Mouse (Mus musculus): Measurements from ENCODE around the gene Rab5b. TPM values are rescaled to one million over a fixed set of nuclear protein-coding genes. Genes with fewer than 3 reads are reported as not detected.
"Not testable (repeated sequence)": the region's sequence is repeated elsewhere in the genome, so short reads cannot be mapped to it uniquely, and the experiment has no call there.

The Rab5b gene
- polyA plus RNA-seq, 1 experiment from 2014 or later = 51.3 TPM

DNA sequence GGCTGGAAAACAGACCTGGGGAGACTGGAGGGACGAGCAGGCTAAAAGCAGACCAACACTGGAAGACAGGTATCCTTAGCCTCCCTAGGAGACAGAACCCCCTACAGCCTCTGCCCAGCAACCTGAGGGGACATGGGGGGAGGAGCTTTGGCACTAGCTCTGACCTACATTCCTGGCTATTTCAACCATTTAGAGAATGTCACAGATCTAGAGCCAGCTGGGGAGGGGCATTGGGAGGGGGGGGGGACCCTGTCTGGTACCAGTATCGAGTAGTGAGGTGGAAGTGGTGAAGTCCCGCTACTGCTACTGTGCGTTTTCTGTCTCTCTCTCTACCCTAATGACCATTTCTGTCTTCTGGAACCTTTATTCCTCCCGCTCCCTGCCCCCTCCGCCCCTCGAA is 54.2 kb downstream of the Rab5b start:
- no peak for ATAC-seq (replicated peaks; ENCODE audit: insufficient number of reproducible peaks, low FRiP score, low TSS enrichment)
- 58% methylated on average over 7 of the region's 7 CpGs for WGBS (ENCODE audit: insufficient replicate concordance)
- no peaks in the 10 kb centered on the region; the same call in 1 of the 2 replicates for H3K27me3 ChIP-seq (ENCODE audit: control insufficient read depth, insufficient read depth, low read length)
- H3K36me3 ChIP-seq (ENCODE audit: control insufficient read depth, insufficient read depth, low read length) = 0 out of 2 replicates have a peak, but pooled peaks cover 4% of the 10 kb centered on the region
- H3K4me3 ChIP-seq (ENCODE audit: low read depth, low read length) = no peak overlapping the region
- H3K9me3 ChIP-seq (replicated peaks; ENCODE audit: control insufficient read depth, low read length) = no peaks in the 10 kb centered on the region
- H3K4me1 ChIP-seq (ENCODE audit: control insufficient read depth, insufficient read depth, low read length) = peaks cover 18% of the 10 kb centered on the region
- H3K27ac ChIP-seq (ENCODE audit: low read depth, low read length) = no peak overlapping the region
- no peak overlapping the region for H3K9ac ChIP-seq (ENCODE audit: low read depth, low read length)
- H3K4me2 ChIP-seq = no peak overlapping the region

DNA sequence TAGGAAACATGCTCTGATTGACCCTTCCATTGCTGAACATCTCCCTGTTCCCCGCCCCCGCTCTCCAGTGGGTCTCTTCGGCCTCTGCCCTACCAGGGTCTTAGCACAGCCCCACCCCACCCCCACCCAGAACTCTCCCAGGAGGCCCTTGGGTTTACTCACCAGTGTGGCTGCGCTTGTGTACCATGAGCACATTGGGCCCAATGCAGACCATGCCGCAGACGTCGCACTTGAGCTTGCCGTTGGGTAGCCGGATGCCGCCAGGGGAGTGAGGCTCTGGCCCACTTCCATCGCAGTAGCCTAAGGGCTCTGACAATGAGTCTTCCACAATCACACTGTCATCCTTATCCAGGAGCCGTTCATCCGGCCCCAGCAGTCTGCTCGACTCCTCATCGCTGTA is 55.2 kb downstream of the Rab5b start:
- H3K9me3 ChIP-seq (replicated peaks; ENCODE audit: control insufficient read depth, low read length) = no peaks in the 10 kb centered on the region
- H3K27ac ChIP-seq (ENCODE audit: low read depth, low read length) = no peak overlapping the region
- 88% methylated on average over 15 of the region's 15 CpGs for WGBS (ENCODE audit: insufficient replicate concordance)
- H3K36me3 ChIP-seq (ENCODE audit: control insufficient read depth, insufficient read depth, low read length) = 0 out of 2 replicates have a peak, but pooled peaks cover 4% of the 10 kb centered on the region
- H3K9ac ChIP-seq (ENCODE audit: low read depth, low read length) = no peak overlapping the region
- ATAC-seq (replicated peaks; ENCODE audit: insufficient number of reproducible peaks, low FRiP score, low TSS enrichment) = no peak
- H3K4me3 ChIP-seq (ENCODE audit: low read depth, low read length) = no peak overlapping the region
- no peak overlapping the region for H3K4me2 ChIP-seq
- H3K4me1 ChIP-seq (ENCODE audit: control insufficient read depth, insufficient read depth, low read length) = peaks cover 12% of the 10 kb centered on the region
- H3K27me3 ChIP-seq (ENCODE audit: control insufficient read depth, insufficient read depth, low read length) = no peaks in the 10 kb centered on the region; the same call in 1 of the 2 replicates

DNA sequence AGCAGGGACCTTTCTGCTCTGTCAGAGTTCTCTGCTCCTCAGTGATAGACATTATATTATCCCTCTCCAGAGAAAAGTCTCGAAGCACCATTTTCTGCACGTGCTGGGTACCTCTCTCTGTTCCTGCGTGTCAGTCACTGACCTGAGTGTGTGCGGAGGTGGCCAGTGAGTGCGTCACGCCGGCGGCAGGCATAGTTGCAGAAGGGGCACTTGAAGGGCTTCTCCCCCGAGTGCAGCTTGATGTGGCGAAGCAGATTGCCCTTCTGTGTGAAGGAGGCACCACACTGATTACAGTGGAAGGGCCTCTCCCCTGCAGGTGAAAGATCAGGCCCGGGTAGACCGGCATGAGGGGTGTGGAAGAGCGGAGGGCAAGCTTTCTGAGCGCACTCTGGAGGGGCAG is 56.1 kb downstream of the Rab5b start:
- H3K27ac ChIP-seq (ENCODE audit: low read depth, low read length) = no peak overlapping the region
- no peak overlapping the region for H3K9ac ChIP-seq (ENCODE audit: low read depth, low read length)
- peaks cover 12% of the 10 kb centered on the region for H3K4me1 ChIP-seq (ENCODE audit: control insufficient read depth, insufficient read depth, low read length)
- no peaks in the 10 kb centered on the region for H3K9me3 ChIP-seq (replicated peaks; ENCODE audit: control insufficient read depth, low read length)
- H3K36me3 ChIP-seq (ENCODE audit: control insufficient read depth, insufficient read depth, low read length) = 0 out of 2 replicates have a peak, but pooled peaks cover 4% of the 10 kb centered on the region
- no peak overlapping the region for H3K4me2 ChIP-seq
- no peak for ATAC-seq (replicated peaks; ENCODE audit: insufficient number of reproducible peaks, low FRiP score, low TSS enrichment)
- WGBS (ENCODE audit: insufficient replicate concordance) = 72% methylated on average over 14 of the region's 14 CpGs
- H3K27me3 ChIP-seq (ENCODE audit: control insufficient read depth, insufficient read depth, low read length) = no peaks in the 10 kb centered on the region; the same call in 1 of the 2 replicates
- no peak overlapping the region for H3K4me3 ChIP-seq (ENCODE audit: low read depth, low read length)

DNA sequence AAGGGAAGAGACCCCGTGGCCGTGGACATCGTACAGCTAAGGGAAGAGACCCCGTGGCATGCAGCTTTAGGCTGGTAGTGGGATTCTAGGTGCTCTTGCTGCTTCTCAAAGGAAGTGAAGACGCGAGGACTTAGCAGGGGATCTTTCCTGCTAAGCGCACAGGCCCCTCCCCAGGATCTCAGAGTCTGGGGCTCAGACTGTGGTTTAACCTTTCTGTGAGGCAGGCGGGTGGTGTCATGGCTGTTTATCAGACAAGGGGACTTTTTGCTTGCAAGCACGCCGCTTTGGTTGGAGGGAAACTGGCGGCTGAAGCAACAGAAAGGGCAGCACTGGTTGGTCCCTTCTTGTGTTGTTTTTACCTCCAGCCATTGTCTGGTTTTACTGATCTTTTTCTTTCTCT is 59.1 kb downstream of the Rab5b start:
- peak overlapping the region; percentile 50 for H3K4me2 ChIP-seq

DNA sequence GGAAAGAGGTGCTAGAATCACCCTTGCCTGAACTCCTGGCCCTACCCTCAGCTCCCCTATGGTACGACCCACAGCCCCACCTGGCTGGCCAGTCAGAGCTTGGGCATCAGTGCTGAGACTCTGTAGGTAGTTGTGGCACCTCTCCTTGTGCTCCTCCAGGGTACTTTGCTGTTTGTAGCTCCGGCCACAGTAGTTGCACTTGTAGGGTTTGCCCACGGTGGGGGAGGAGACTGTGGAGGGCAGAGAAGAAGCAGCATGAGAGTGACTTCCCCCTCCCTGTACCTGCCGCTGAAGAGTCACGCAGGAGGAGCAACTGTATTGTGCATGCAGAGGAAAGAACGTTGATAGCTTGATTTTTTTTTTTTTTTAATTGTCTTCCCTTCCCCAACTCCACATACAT is 59.5 kb downstream of the Rab5b start:
- H3K36me3 ChIP-seq (ENCODE audit: control insufficient read depth, insufficient read depth, low read length) = 0 out of 2 replicates have a peak, but pooled peaks cover 6% of the 10 kb centered on the region
- ATAC-seq (replicated peaks; ENCODE audit: insufficient number of reproducible peaks, low FRiP score, low TSS enrichment) = no peak
- H3K9ac ChIP-seq (ENCODE audit: low read depth, low read length) = peak overlapping the region; percentile 59; the same call in 1 of the 2 replicates
- 41% methylated on average over 6 of the region's 6 CpGs for WGBS (ENCODE audit: insufficient replicate concordance)
- H3K4me3 ChIP-seq (ENCODE audit: low read depth, low read length) = peak overlapping the region; percentile 14; the same call in 1 of the 2 replicates
- peak overlapping the region; percentile 50 for H3K4me2 ChIP-seq
- H3K27me3 ChIP-seq (ENCODE audit: control insufficient read depth, insufficient read depth, low read length) = no peaks in the 10 kb centered on the region
- H3K9me3 ChIP-seq (replicated peaks; ENCODE audit: control insufficient read depth, low read length) = no peaks in the 10 kb centered on the region
- H3K4me1 ChIP-seq (ENCODE audit: control insufficient read depth, insufficient read depth, low read length) = peaks cover 6% of the 10 kb centered on the region; the same call in 1 of the 2 replicates
- H3K27ac ChIP-seq (ENCODE audit: low read depth, low read length) = no peak overlapping the region

More for the DNA sequence above, 59.1 kb downstream of the Rab5b start:
- H3K9me3 ChIP-seq (replicated peaks; ENCODE audit: control insufficient read depth, low read length) = no peaks in the 10 kb centered on the region
- H3K36me3 ChIP-seq (ENCODE audit: control insufficient read depth, insufficient read depth, low read length) = 0 out of 2 replicates have a peak, but pooled peaks cover 6% of the 10 kb centered on the region
- H3K4me3 ChIP-seq (ENCODE audit: low read depth, low read length) = peak overlapping the region; percentile 14; the same call in 1 of the 2 replicates
- H3K9ac ChIP-seq (ENCODE audit: low read depth, low read length) = peak overlapping the region; percentile 59
- H3K27me3 ChIP-seq (ENCODE audit: control insufficient read depth, insufficient read depth, low read length) = no peaks in the 10 kb centered on the region
- peaks cover 10% of the 10 kb centered on the region for H3K4me1 ChIP-seq (ENCODE audit: control insufficient read depth, insufficient read depth, low read length)
- 15% methylated on average over 11 of the region's 11 CpGs for WGBS (ENCODE audit: insufficient replicate concordance)
- no peak overlapping the region for H3K27ac ChIP-seq (ENCODE audit: low read depth, low read length)
- ATAC-seq (replicated peaks; ENCODE audit: insufficient number of reproducible peaks, low FRiP score, low TSS enrichment) = no peak

DNA sequence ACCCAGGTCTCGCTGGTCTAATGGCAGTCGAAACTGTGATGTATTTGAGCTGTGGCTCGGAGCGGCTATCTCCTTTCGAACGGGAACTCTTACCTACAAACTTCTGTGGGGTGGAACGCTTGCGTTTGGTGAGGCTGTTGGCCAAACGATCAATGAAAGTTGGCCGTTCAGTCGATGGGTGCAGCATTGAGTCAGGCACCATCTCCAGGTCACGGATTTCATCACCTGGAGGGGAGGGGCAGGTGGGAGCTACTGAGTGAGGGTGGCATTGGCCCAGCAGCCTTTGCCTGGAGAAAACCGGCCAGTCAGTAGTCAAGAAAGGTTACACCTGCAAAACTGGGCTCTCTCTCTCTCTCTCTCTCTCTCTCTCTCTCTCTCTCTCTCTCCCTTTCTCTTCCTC is 60.4 kb downstream of the Rab5b start:
- Histone ChIP-seq H3K9ac (ENCODE audit: low read depth, low read length) (no peak overlapping the region), H3K4me2 (no peak overlapping the region), H3K27me3 (ENCODE audit: control insufficient read depth, insufficient read depth, low read length) (no peaks in the 10 kb centered on the region), H3K9me3 (replicated peaks; ENCODE audit: control insufficient read depth, low read length) (no peaks in the 10 kb centered on the region), H3K27ac (ENCODE audit: low read depth, low read length) (no peak overlapping the region), H3K36me3 (ENCODE audit: control insufficient read depth, insufficient read depth, low read length) (0 out of 2 replicates have a peak, but pooled peaks cover 2% of the 10 kb centered on the region), H3K4me1 (ENCODE audit: control insufficient read depth, insufficient read depth, low read length) (peaks cover 6% of the 10 kb centered on the region; the same call in 1 of the 2 replicates), H3K4me3 (ENCODE audit: low read depth, low read length) (no peak overlapping the region)
- WGBS (ENCODE audit: insufficient replicate concordance) = 86% methylated on average over 13 of the region's 13 CpGs
- no peak for ATAC-seq (replicated peaks; ENCODE audit: insufficient number of reproducible peaks, low FRiP score, low TSS enrichment)

DNA sequence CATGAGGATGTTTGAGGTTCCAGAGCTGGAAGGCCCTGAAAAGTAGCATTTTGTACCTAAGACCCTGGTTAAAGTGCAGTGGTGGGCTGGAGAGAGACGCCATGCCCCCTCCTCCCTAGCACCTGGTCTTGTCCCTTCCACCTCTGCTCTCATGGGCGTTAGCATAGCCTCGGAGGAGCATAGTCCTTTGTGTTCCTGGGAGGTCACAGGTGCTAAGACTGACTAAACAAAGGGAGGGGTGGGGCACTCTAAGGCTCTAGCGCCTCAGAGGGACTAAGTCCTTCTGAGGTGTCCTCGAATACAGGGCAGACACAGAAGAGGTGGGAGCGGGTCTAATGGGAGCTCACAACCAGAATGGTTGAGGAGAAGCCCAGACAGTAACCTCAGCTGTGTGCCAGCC is 64.5 kb downstream of the Rab5b start:
- Histone ChIP-seq H3K4me3 (ENCODE audit: low read depth, low read length) (no peak overlapping the region), H3K27me3 (ENCODE audit: control insufficient read depth, insufficient read depth, low read length) (no peaks in the 10 kb centered on the region), H3K9ac (ENCODE audit: low read depth, low read length) (no peak overlapping the region), H3K4me1 (ENCODE audit: control insufficient read depth, insufficient read depth, low read length) (no peaks in the 10 kb centered on the region), H3K27ac (ENCODE audit: low read depth, low read length) (no peak overlapping the region), H3K36me3 (ENCODE audit: control insufficient read depth, insufficient read depth, low read length) (0 out of 2 replicates have a peak, but pooled peaks cover 2% of the 10 kb centered on the region), H3K9me3 (replicated peaks; ENCODE audit: control insufficient read depth, low read length) (no peaks in the 10 kb centered on the region), H3K4me2 (no peak overlapping the region)
- ATAC-seq (replicated peaks; ENCODE audit: insufficient number of reproducible peaks, low FRiP score, low TSS enrichment) = no peak; the same call in 1 of the 2 replicates
- WGBS (ENCODE audit: insufficient replicate concordance) = 26% methylated on average over 6 of the region's 6 CpGs

DNA sequence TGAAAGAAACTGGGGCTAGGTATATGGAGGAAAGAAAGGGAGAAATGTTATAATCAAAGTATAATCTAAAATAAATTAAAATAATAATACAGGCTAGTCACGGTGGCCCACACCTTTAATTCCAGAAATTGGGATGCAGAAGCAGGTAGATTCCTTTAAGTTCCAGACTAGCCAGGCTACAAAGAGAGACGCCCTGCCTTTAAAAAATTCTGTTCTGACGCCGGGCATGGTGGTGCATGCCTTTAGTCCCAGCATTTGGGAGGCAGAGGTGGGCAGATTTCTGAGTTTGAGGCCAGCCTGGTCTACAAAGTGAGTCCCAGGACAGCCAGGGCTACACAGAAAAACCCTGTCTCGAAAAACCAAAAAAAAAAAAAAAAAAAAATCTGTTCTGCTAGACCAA is 65.8 kb downstream of the Rab5b start:
- H3K36me3 ChIP-seq (ENCODE audit: control insufficient read depth, insufficient read depth, low read length); H3K4me1 ChIP-seq (ENCODE audit: control insufficient read depth, insufficient read depth, low read length); H3K9ac ChIP-seq (ENCODE audit: low read depth, low read length); ATAC-seq (replicated peaks; ENCODE audit: insufficient number of reproducible peaks, low FRiP score, low TSS enrichment); H3K4me2 ChIP-seq; H3K9me3 ChIP-seq (replicated peaks; ENCODE audit: control insufficient read depth, low read length); H3K27ac ChIP-seq (ENCODE audit: low read depth, low read length); H3K27me3 ChIP-seq (ENCODE audit: control insufficient read depth, insufficient read depth, low read length); H3K4me3 ChIP-seq (ENCODE audit: low read depth, low read length): not testable (repeated sequence)
- 77% methylated on average over 5 of the region's 5 CpGs for WGBS (ENCODE audit: insufficient replicate concordance)

DNA sequence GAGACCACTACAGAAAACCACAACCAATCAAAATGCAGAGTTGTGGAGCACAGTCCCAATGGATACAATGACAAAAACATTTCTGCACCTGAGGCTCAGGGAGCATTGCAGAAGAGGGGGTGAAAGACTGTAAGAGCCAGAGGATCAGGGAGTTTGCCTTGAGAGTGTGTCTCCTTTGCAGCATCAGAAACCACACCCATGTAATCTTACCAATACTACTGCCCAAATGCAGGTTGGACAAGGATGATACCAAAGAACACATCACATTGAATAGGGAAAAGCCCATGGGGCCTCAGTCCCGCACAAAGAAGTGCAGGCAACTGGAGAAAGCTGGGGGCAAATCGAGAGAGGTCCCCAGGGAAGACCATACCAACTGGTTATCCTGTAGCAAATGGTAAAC is 66.3 kb downstream of the Rab5b start:
- Histone ChIP-seq H3K36me3 (ENCODE audit: control insufficient read depth, insufficient read depth, low read length) (peaks cover 5% of the 10 kb centered on the region; the same call in 1 of the 2 replicates), H3K9me3 (replicated peaks; ENCODE audit: control insufficient read depth, low read length) (no peaks in the 10 kb centered on the region), H3K4me1 (ENCODE audit: control insufficient read depth, insufficient read depth, low read length) (peaks cover 5% of the 10 kb centered on the region), H3K9ac (ENCODE audit: low read depth, low read length) (no peak overlapping the region), H3K4me3 (ENCODE audit: low read depth, low read length) (no peak overlapping the region), H3K4me2 (no peak overlapping the region), H3K27ac (ENCODE audit: low read depth, low read length) (no peak overlapping the region), H3K27me3 (ENCODE audit: control insufficient read depth, insufficient read depth, low read length) (no peaks in the 10 kb centered on the region)
- no peak for ATAC-seq (replicated peaks; ENCODE audit: insufficient number of reproducible peaks, low FRiP score, low TSS enrichment)
- WGBS (ENCODE audit: insufficient replicate concordance) = 71% methylated on average over 2 of the region's 2 CpGs
